Mouse (Mus musculus) neural tube, embryonic 11.5 days (tissue): ENCODE results near the gene Bmp6. TPM values are rescaled to one million over a fixed set of nuclear protein-coding genes. Genes with fewer than 3 reads are reported as not detected.

Experiments used
- ATAC-seq: fragments of 200-750 bp; cut with Nextera tagmentation; 2 replicates; pipeline ENCODE4 v1.8.0; 2017; ENCODE audit warnings: moderate number of reproducible peaks, mild to moderate bottlenecking, moderate TSS enrichment, moderate library complexity; ENCODE audit not compliant: insufficient read depth, low FRiP score, low TSS enrichment
- DNase-seq: peaks from one replicate; pipeline ENCODE4 v3.0.0-alpha.2; 2015; ENCODE audit warnings: low spot score
- H3K27ac ChIP-seq: fragments of 300-500 bp; sonication (generic); 2 replicates; pipeline ENCODE4 v1.5.1; 2014; ENCODE audit warnings: low read depth, mild to moderate bottlenecking, low read length
- H3K27me3 ChIP-seq: fragments of 300-500 bp; sonication (generic); 2 replicates; pipeline ENCODE4 v1.6.1; 2014; ENCODE audit warnings: mild to moderate bottlenecking, low read length, mixed read lengths; ENCODE audit not compliant: control insufficient read depth, insufficient read depth
- H3K36me3 ChIP-seq: fragments of 300-500 bp; sonication (generic); 2 replicates; pipeline ENCODE4 v1.6.1; 2014; ENCODE audit warnings: mild to moderate bottlenecking, low read length, moderate library complexity, mixed read lengths; ENCODE audit not compliant: control insufficient read depth, insufficient read depth
- H3K4me1 ChIP-seq: fragments of 300-500 bp; sonication (generic); 2 replicates; pipeline ENCODE4 v1.6.1; 2014; ENCODE audit warnings: low read length, mixed read lengths; ENCODE audit not compliant: control insufficient read depth, insufficient read depth
- H3K4me2 ChIP-seq: fragments of 300-500 bp; sonication (generic); 2 replicates; pipeline ENCODE4 v1.6.1; 2014; ENCODE audit warnings: low read depth, mild to moderate bottlenecking, moderate library complexity
- H3K4me3 ChIP-seq: fragments of 300-500 bp; sonication (generic); 2 replicates; pipeline ENCODE4 v1.5.1; 2014; ENCODE audit warnings: low read depth, low read length
- H3K9ac ChIP-seq: fragments of 300-500 bp; sonication (generic); 2 replicates; pipeline ENCODE4 v1.6.1; 2014; ENCODE audit warnings: mild to moderate bottlenecking, low read length
- H3K9me3 ChIP-seq: fragments of 300-500 bp; sonication (generic); 2 replicates; pipeline ENCODE4 v1.6.1; 2016; ENCODE audit warnings: low read length; ENCODE audit not compliant: control insufficient read depth
- WGBS: fragments of 180-500 bp; shearing (Covaris S2); extraction: QIAGEN DNeasy Blood & Tissue Kit; methylation state at CpG from one replicate; pipeline ENCODE4 v1.1.7; 2014; 5-methylcytosine and 5-hydroxymethylcytosine counted together
- polyA plus RNA-seq: library from polyadenylated mRNA; unstranded; fragments of >200 nt; fragmentation: Nextera tagmentation; extraction: Ambion mirVana; gene quantifications from 2 replicates; pipeline ENCODE4 v1.2.1, GENCODE M21; 2014

The Bmp6 gene
- polyA plus RNA-seq, 1 experiment from 2014 or later = 2.2 TPM

- Histone ChIP-seq H3K27ac (no peak overlapping the region), H3K4me3 (no peak overlapping the region), H3K27me3 (no peaks in the 10 kb centered on the region), H3K4me2 (no peak overlapping the region), H3K36me3 (no peaks in the 10 kb centered on the region), H3K9ac (no peak overlapping the region), H3K4me1 (no peaks in the 10 kb centered on the region), H3K9me3 (no peaks in the 10 kb centered on the region)
- ATAC-seq (no peak), DNase-seq (no peak)
- WGBS = 87% methylated on average over 6 of the region's 6 CpGs
These were observed 85.2 kb downstream of the Bmp6 start for GRCm38 (mm10) chr13:38430075-38430474.

GRCm38 (mm10) chr13:38434831-38435230 lies 89.9 kb downstream of the Bmp6 start:
- DNase-seq (no peak), ATAC-seq (no peak)
- Histone ChIP-seq H3K27me3 (no peaks in the 10 kb centered on the region), H3K4me1 (no peaks in the 10 kb centered on the region), H3K4me3 (no peak overlapping the region), H3K9ac (no peak overlapping the region), H3K4me2 (no peak overlapping the region), H3K36me3 (no peaks in the 10 kb centered on the region), H3K27ac (no peak overlapping the region), H3K9me3 (no peaks in the 10 kb centered on the region)
- 97% methylated on average over 5 of the region's 5 CpGs for WGBS

- no peak for DNase-seq
- 23% methylated on average over 5 of the region's 5 CpGs for WGBS
- no peak overlapping the region for H3K4me2 ChIP-seq
- no peaks in the 10 kb centered on the region for H3K36me3 ChIP-seq
- H3K27ac ChIP-seq = no peak overlapping the region
- no peaks in the 10 kb centered on the region for H3K4me1 ChIP-seq
- no peaks in the 10 kb centered on the region for H3K9me3 ChIP-seq
- ATAC-seq = no peak
- no peak overlapping the region for H3K4me3 ChIP-seq
- H3K9ac ChIP-seq = no peak overlapping the region
- H3K27me3 ChIP-seq = no peaks in the 10 kb centered on the region
These were observed 93.0 kb downstream of the Bmp6 start for GRCm38 (mm10) chr13:38437930-38438329.

- WGBS = 95% methylated on average over 10 of the region's 10 CpGs
- Histone ChIP-seq H3K4me1 (no peaks in the 10 kb centered on the region), H3K9me3 (no peaks in the 10 kb centered on the region), H3K36me3 (no peaks in the 10 kb centered on the region), H3K27ac (no peak overlapping the region), H3K9ac (no peak overlapping the region), H3K27me3 (no peaks in the 10 kb centered on the region), H3K4me2 (no peak overlapping the region), H3K4me3 (no peak overlapping the region)
- DNase-seq (no peak), ATAC-seq (no peak)
These were observed 95.3 kb downstream of the Bmp6 start for GRCm38 (mm10) chr13:38440240-38440639.

GRCm38 (mm10) chr13:38448516-38449015 lies 103.7 kb downstream of the Bmp6 start:
- Histone ChIP-seq H3K9ac (no peak overlapping the region), H3K36me3 (no peaks in the 10 kb centered on the region), H3K4me1 (no peaks in the 10 kb centered on the region), H3K27ac (no peak overlapping the region), H3K4me3 (no peak overlapping the region), H3K4me2 (no peak overlapping the region), H3K27me3 (no peaks in the 10 kb centered on the region), H3K9me3 (no peaks in the 10 kb centered on the region)
- WGBS = 88% methylated on average over 6 of the region's 6 CpGs
- ATAC-seq (no peak), DNase-seq (no peak)

- Histone ChIP-seq H3K4me1 (no peaks in the 10 kb centered on the region), H3K27ac (no peak overlapping the region), H3K4me3 (no peak overlapping the region), H3K9me3 (no peaks in the 10 kb centered on the region), H3K27me3 (no peaks in the 10 kb centered on the region), H3K9ac (no peak overlapping the region), H3K36me3 (no peaks in the 10 kb centered on the region), H3K4me2 (no peak overlapping the region)
- ATAC-seq (no peak), DNase-seq (no peak)
- 82% methylated on average over 20 of the region's 20 CpGs for WGBS
These were observed 105.4 kb downstream of the Bmp6 start for GRCm38 (mm10) chr13:38450051-38450971.

GRCm38 (mm10) chr13:38451446-38451845 lies 106.5 kb downstream of the Bmp6 start:
- Histone ChIP-seq H3K36me3 (no peaks in the 10 kb centered on the region), H3K27ac (no peak overlapping the region), H3K4me1 (no peaks in the 10 kb centered on the region), H3K4me3 (no peak overlapping the region), H3K9ac (no peak overlapping the region), H3K27me3 (no peaks in the 10 kb centered on the region), H3K9me3 (no peaks in the 10 kb centered on the region), H3K4me2 (no peak overlapping the region)
- ATAC-seq = no peak
- no peak for DNase-seq
- WGBS = 85% methylated on average over 5 of the region's 5 CpGs

- no peak overlapping the region for H3K9ac ChIP-seq
- no peaks in the 10 kb centered on the region for H3K36me3 ChIP-seq
- H3K27me3 ChIP-seq = no peaks in the 10 kb centered on the region
- DNase-seq = no peak
- no peak overlapping the region for H3K4me2 ChIP-seq
- 76% methylated on average over 1 of the region's 1 CpGs for WGBS
- no peak overlapping the region for H3K27ac ChIP-seq
- H3K9me3 ChIP-seq = no peaks in the 10 kb centered on the region
- no peak for ATAC-seq
- no peaks in the 10 kb centered on the region for H3K4me1 ChIP-seq
- no peak overlapping the region for H3K4me3 ChIP-seq
These were observed 118.5 kb downstream of the Bmp6 start for GRCm38 (mm10) chr13:38463410-38463809.

GRCm38 (mm10) chr13:38470882-38471281 lies 126.0 kb downstream of the Bmp6 start:
- H3K4me2 ChIP-seq = no peak overlapping the region
- no peak overlapping the region for H3K27ac ChIP-seq
- DNase-seq (no peak), ATAC-seq (no peak)
- H3K9ac ChIP-seq = no peak overlapping the region
- H3K36me3 ChIP-seq = no peaks in the 10 kb centered on the region
- no peaks in the 10 kb centered on the region for H3K4me1 ChIP-seq
- H3K27me3 ChIP-seq = no peaks in the 10 kb centered on the region
- no peaks in the 10 kb centered on the region for H3K9me3 ChIP-seq
- WGBS = 84% methylated on average over 5 of the region's 5 CpGs
- no peak overlapping the region for H3K4me3 ChIP-seq
